Mouse (Mus musculus) right cerebral cortex, postnatal 10 days (tissue): Measurements from ENCODE around the gene Olfr605.
"Not testable (repeated sequence)": the region's sequence is repeated elsewhere in the genome, so short reads cannot be mapped to it uniquely, and the experiment has no call there.

Experiments
- DNase-seq, 2 experiments: peaks; one replicate each; pipeline ENCODE4 v3.0.0; 2021; ENCODE audit warnings: low spot score in 2 of 2

Gene Olfr605

DNA sequence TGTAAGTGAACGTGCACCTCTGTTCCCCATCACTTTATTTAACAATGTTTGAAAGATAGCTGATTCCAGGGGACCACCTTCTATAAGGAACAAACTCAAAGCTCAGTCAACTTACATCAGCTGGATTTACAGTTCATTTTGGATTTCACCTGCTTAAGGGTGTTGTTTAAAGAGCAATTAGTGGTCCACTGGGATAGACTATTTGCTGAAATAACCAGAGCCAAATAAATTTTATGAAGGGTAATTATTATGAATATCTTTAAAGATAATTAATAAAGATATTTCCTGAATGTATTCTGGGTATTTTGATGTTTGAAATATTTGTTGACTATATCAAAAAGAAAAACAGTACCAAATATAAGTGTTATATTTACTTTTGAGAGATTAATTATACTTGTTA lies at the start of gene Olfr605:
Gene Olfr605 (minus strand): TSS at position 101 of the 400 bp plus-strand sequence.
- no peak for DNase-seq

DNA sequence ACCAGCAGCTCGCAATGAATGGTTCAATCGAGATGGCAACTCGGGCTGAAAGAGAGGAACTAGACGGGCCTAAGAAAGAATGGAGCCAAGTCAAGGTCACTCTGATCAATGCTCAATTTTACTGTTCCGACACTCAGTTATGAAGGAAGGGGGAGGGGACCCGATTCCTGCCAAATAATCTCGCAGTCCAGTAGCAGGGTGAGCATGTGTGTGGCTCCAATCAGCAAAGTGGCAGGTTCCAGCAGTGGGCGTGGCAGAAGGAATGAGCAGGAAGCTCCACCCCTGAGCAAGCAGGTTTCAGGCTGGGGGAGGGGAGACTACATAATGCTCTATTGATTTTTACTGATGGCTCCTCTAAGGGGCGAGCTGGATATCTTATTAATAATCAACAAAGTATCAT lies 31.9 kb upstream of the Olfr605 start:
- not testable (repeated sequence) for DNase-seq

GRCm38 (mm10) chr7:103469577-103469976 lies 24.3 kb upstream of the Olfr605 start, which contains the start of gene Olfr608:
Gene Olfr608 (plus strand): TSS chr7:103469877.
- no peak for DNase-seq

GRCm38 (mm10) chr7:103460590-103460989 lies 15.4 kb upstream of the Olfr605 start:
- no peak for DNase-seq

GRCm38 (mm10) chr7:103448746-103449145 lies 3.5 kb upstream of the Olfr605 start, which contains the start of gene Olfr606:
Gene Olfr606 (plus strand): TSS chr7:103449046.
- DNase-seq = no peak

- not testable (repeated sequence) for DNase-seq
Measured at GRCm38 (mm10) chr7:103414772-103415171, 30.5 kb downstream of the Olfr605 start, which contains the start of gene Usp17lc. Gene Usp17lc (plus strand): TSS chr7:103415072.

DNA sequence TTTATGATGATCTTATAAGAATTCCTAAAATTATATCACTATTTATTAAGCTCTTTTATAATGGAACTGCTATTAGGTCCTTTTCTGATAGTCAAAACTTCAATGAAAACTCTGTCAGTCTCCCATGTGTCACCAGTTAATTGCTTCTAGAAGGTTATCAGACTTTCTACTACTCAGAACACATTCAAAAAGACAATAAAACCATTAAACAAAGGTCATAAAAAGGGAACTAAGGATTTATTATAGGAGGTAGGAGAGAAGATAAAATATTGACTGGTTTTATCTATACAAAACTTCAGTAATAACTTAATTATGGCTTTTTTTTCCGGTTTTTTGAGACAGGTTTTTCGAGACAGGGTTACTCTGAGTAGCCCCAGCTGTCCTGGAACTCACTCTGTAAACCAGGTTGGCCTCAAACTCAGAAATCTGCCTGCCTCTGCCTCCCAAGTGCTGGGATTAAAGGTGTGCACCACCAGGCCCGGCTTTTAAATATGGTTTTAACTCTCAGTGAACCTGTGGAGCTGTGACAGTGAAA lies 38.7 kb downstream of the Olfr605 start:
- DNase-seq = not testable (repeated sequence)

DNA sequence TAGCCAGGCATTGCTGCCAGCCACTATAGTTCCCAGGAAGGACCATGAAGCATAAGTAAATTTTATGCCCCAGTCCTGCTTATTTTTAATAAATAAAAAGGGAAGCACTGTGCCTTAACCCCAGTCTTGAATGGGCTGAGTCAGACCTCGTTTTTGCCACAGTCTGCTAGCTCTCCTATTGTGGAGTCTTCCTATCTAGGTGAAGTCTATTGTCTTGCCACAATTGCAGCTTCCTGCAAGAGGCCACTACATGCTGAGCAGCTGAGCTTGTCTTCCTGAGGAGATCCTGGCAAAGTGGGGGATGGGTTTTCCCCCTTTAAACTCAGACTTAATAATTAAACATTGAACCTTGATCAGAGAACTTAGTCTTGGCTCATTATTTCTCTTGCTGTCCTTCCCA lies 46.3 kb downstream of the Olfr605 start:
- DNase-seq = no peak

GRCm38 (mm10) chr7:103397758-103398157 lies 47.5 kb downstream of the Olfr605 start:
- DNase-seq = no peak
